Mouse (Mus musculus): ENCODE results near the gene Rtp2.
A peak's percentile ranks its signal among the peaks of the same experiment; 100 is the strongest.
"Not testable (repeated sequence)": the region's sequence is repeated elsewhere in the genome, so short reads cannot be mapped to it uniquely, and the experiment has no call there.

Gene Rtp2

GRCm38 (mm10) chr16:23947654-23948053, 15.5 kb upstream of the Rtp2 start:
- no peak for DNase-seq

DNA sequence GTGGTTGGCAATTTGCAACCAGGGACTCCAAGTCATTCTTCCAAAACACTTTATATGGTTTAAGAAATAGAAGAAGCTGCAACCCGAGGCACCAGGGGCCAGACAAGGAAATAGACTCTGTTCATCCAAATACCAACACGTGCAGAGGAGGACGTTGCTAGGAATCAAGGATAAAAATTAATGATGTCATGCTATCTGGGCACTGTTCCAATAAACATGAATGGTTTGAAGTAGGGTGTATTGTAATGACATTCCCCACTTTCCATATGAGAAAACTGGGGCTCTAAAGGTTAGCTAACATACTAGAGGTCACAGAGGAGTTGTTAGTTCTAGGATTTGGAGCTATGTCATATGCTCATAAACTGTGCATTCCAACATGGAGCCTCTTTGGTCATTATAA, 12.6 kb upstream of the Rtp2 start:
- no peak for DNase-seq

DNA sequence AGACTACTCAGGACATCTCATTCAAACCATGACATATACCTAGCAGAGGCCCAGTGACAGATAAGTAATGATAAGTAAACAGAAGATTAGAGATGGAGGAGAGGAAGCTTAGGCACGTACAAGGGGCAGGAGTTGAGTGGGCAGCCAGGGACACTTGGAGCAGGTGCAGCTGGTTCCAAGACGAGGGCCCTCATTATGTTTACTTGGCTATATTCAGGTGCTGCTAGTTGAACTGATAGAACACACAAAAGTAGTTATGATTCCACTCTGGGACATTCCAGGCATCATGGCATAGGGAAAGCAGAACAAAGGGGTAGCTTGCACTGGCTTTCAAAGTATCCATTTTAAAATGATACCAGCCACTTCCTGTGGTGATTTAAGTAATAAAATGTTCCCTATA, 2.2 kb upstream of the Rtp2 start:
- DNase-seq: no peak

- DNase-seq: no peak
These were observed 919 bp downstream of the Rtp2 start for GRCm38 (mm10) chr16:23931275-23931674.

GRCm38 (mm10) chr16:23930426-23931073, 1.6 kb downstream of the Rtp2 start:
- no peak for DNase-seq

- DNase-seq: no peak
These were observed 4.7 kb downstream of the Rtp2 start for GRCm38 (mm10) chr16:23927301-23928114.

GRCm38 (mm10) chr16:23922906-23923305, 9.3 kb downstream of the Rtp2 start:
- DNase-seq: no peak

DNA sequence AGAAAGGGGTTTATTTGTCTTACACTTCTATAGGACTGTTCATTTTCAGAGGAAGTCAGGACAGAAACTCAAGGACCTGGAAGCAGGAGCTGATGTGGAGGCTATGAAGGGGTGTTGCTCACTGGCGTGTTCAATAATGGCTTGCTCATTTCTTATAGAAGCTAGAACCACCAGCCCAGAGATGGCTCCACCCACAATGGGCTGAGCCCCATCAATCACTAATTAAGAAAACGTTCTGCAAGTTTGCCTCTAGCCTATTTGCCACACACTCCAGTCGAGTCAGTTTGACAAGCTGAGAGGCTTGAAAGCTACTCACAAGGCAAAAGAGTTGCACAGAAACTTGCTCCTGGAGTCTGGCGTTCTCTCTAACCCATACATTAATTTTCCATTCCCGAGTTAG, 10.5 kb downstream of the Rtp2 start:
- DNase-seq: no peak

GRCm38 (mm10) chr16:23919418-23919817, 12.8 kb downstream of the Rtp2 start:
- DNase-seq: no peak

DNA sequence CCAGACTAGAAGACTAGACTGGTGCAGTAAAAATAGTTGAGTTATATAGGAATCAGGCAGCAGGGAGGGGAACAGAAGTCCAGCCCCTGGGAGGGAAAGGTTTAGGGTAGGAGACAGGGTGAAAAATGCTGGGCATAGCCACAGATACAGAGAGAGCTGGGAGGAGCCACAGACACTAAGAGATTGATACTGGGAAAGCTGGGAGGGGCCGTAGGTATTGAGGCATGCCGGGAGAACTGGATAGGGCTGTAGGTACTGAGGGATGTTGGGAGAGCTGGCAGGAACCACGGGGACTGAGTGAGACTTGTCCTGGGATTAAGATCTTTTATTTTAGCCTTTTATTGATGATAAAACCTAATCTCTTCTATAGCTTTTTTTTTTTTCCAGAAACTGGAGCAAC, 18.8 kb downstream of the Rtp2 start:
- DNase-seq: no peak

GRCm38 (mm10) chr16:23912741-23913140, 19.5 kb downstream of the Rtp2 start:
- no peak for DNase-seq

- not testable (repeated sequence) for DNase-seq
These were observed 23.2 kb downstream of the Rtp2 start for GRCm38 (mm10) chr16:23909015-23909354.

GRCm38 (mm10) chr16:23908076-23909014, 23.8 kb downstream of the Rtp2 start:
- not testable (repeated sequence) for DNase-seq

- not testable (repeated sequence) for DNase-seq
These were observed 25.6 kb downstream of the Rtp2 start for GRCm38 (mm10) chr16:23906586-23906985.

DNA sequence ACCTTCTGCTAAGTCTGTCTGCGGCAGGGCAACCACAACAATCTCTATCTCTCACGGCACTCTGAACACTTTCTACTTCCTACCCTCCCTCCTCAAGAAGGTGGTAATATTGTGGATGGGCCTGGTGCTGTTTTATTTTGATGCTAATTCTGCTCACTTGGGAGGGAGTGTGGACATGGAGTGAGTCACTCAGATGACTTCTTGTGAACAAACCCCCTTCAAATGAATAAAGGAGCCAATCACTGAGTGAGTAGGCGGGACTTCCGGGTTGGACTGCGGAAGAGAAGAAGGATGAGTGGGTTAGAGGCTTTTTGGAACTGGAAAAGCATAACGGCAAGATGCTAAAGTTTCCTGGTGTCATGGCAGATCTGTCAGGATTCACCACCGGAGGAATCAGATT, 30.8 kb downstream of the Rtp2 start:
- no peak for DNase-seq

DNA sequence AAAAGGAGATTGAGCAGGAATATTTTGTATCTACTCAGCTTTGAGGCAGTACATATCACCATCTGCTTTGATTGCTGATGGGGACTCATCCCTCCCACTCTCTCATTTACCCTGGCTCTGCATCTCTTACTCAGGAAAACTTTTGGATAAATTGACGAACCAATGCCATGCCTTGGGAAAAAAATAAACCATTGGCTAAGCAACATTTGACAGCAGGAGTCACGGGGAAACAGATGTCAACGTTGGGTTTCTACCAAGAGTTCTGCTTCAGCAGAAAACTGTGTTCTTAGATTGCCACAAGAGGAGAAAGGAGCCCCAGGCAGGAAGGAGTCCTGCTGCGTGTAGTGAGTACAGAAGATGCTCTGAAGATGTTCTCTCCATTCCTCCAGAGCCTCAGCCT, 32.1 kb downstream of the Rtp2 start:
- DNase-seq: peak; percentile 8

GRCm38 (mm10) chr16:23898840-23899239, 33.4 kb downstream of the Rtp2 start:
- DNase-seq: peak; percentile 79

DNA sequence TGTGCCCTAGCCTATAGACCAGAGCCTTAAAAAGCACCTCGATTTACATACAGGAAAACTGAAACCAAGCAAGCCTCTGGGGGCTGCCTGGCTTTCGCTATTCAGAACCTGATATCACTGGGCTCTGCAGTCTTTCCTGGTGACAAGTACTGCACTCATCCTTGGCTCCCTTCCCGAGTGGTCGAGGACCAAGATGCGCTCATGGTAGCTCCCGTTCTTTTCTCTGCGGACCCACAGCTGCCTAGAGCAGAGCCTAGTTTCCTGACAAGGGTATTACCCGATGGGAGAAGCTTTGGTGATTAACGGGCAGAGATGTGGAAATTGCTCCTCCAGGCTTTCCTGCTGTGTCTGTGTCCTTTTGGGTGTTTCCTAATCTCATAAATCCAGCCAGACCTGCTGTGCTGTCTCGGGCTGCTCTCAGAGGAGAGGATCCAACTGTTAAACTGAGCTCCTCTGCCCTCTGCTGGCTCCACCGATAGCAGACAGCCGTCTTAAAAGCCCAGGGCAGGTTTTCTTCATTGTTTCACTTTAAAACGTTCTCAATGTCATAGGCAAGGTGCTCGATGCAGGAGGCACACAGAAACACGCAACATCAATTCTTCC, 34.1 kb downstream of the Rtp2 start:
- peak; percentile 70 for DNase-seq

GRCm38 (mm10) chr16:23897486-23897885, 34.7 kb downstream of the Rtp2 start:
- no peak for DNase-seq

DNA sequence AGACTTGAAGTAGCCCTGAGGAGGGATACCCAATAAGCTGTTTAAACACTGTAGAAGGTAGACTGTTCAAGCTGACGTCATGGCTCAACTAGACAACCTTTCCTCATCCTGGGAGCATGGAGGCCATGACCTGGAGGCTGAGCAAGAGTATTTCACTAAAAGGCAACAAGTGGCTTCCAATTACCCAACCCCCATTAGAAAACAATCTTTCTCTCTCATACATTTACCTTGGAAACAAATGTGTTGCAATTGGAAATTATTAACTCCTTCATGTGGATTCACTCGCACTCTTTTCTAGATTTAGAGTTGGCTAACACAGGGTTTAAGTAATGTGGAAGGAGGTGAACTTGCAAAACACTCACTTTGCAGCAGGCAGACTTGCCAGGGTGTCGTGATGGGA, 37.1 kb downstream of the Rtp2 start:
- no peak for DNase-seq

DNA sequence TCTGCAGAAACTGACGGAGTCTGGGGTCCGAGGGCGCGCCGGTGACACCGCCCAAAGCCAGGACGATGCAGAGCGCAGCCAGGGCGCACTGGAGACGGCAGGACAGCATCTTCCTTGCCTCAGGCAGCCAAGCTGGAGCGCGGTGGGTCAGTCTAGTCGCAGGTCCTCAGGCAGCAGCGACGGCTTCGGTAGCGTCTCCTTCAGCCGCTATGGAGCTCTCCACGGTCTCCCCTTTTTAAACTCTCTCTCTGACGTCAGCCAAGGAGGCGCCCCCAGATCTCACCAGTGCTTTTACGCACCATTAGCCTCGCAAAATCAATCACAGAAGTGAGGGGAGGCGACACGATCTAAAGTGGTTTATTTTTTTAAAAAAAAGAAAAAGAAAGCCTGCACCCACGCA, 41.6 kb downstream of the Rtp2 start, which contains the start of gene Sst:
Sst (minus strand) TSS at position 323 of the 400 bp plus-strand sequence.
- no peak for DNase-seq

DNA sequence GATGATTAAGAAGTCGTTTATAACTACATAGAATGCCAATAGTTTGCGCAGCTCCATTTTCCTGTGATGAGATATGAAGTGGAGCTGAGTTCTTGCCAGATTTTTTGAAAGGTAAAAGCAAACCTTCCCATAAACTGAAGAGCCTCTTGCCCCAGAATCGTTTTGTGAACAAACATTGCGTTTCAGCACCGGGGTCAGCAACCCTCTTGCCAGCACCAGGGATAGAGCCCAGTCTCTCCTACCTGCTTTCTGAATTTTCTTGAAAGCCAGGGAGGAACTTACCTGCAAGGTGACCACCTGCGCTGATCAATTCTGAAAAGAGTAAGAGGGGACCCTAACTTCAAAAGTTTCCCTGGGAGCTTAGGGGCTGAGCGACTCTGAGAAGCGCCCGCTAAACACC, 42.0 kb downstream of the Rtp2 start:
- no peak for DNase-seq

Data from right cerebral cortex, postnatal 25 days (tissue).